Mouse (Mus musculus): ENCODE measurements around the gene Rock2. TPM values are rescaled to one million over a fixed set of nuclear protein-coding genes. Genes with fewer than 3 reads are reported as not detected.
A peak's percentile ranks its signal among the peaks of the same experiment; 100 is the strongest.

Rock2 gene
- polyA plus RNA-seq, 1 experiment from 2014 or later, result 15.7 TPM

GRCm38 (mm10) chr12:16893656-16894395, 869 bp upstream of the Rock2 start:
- peak overlapping the region; percentile 86 for H3K4me2 ChIP-seq (replicated peaks)
- peak overlapping the region; percentile 94 for H3K9ac ChIP-seq (replicated peaks)
- H3K36me3 ChIP-seq, result no peaks in the 10 kb centered on the region
- no peaks in the 10 kb centered on the region for H3K9me3 ChIP-seq
- H3K27me3 ChIP-seq, result no peaks in the 10 kb centered on the region
- peaks cover 32% of the 10 kb centered on the region for H3K4me1 ChIP-seq (replicated peaks)
- H3K27ac ChIP-seq, result peak overlapping the region; percentile 95
- 5% methylated on average over 18 of the region's 18 CpGs for WGBS
- ATAC-seq, result no peak
- peak overlapping the region; percentile 92 for H3K4me3 ChIP-seq (replicated peaks)

- Histone ChIP-seq H3K4me1 (replicated peaks) (peaks cover 32% of the 10 kb centered on the region), H3K4me3 (replicated peaks) (peak overlapping the region; percentile 92), H3K27me3 (no peaks in the 10 kb centered on the region), H3K4me2 (replicated peaks) (peak overlapping the region; percentile 86), H3K9me3 (no peaks in the 10 kb centered on the region), H3K27ac (peak overlapping the region; percentile 95), H3K9ac (replicated peaks) (peak overlapping the region; percentile 94), H3K36me3 (no peaks in the 10 kb centered on the region)
- under 1% methylated on average over 41 of the region's 41 CpGs for WGBS
- ATAC-seq, result peak; percentile 81
Observed at GRCm38 (mm10) chr12:16895221-16895928, 680 bp downstream of the Rock2 start.

GRCm38 (mm10) chr12:16896073-16896789, 1.5 kb downstream of the Rock2 start:
- Histone ChIP-seq H3K9me3 (no peaks in the 10 kb centered on the region), H3K36me3 (no peaks in the 10 kb centered on the region), H3K9ac (replicated peaks) (peak overlapping the region; percentile 94), H3K4me2 (replicated peaks) (peak overlapping the region; percentile 86), H3K27ac (no peak overlapping the region), H3K4me3 (replicated peaks) (peak overlapping the region; percentile 92), H3K27me3 (no peaks in the 10 kb centered on the region), H3K4me1 (replicated peaks) (peaks cover 37% of the 10 kb centered on the region)
- no peak for ATAC-seq
- WGBS, result 20% methylated on average over 8 of the region's 8 CpGs

GRCm38 (mm10) chr12:16897225-16897624, 2.5 kb downstream of the Rock2 start:
- peak overlapping the region; percentile 86 for H3K4me2 ChIP-seq (replicated peaks)
- no peaks in the 10 kb centered on the region for H3K27me3 ChIP-seq
- no peak for ATAC-seq
- H3K4me3 ChIP-seq (replicated peaks), result peak overlapping the region; percentile 3; the same call in 1 of the 2 replicates
- no peaks in the 10 kb centered on the region for H3K36me3 ChIP-seq
- H3K9ac ChIP-seq (replicated peaks), result no peak overlapping the region
- H3K27ac ChIP-seq, result no peak overlapping the region
- whole genome bisulfite sequencing, result 82% methylated on average over 2 of the region's 2 CpGs
- peaks cover 37% of the 10 kb centered on the region for H3K4me1 ChIP-seq (replicated peaks)
- H3K9me3 ChIP-seq, result no peaks in the 10 kb centered on the region

GRCm38 (mm10) chr12:16898221-16898620, 3.5 kb downstream of the Rock2 start:
- ATAC-seq, result no peak
- Histone ChIP-seq H3K4me3 (replicated peaks) (no peak overlapping the region), H3K9ac (replicated peaks) (no peak overlapping the region; the same call in 1 of the 2 replicates), H3K9me3 (no peaks in the 10 kb centered on the region), H3K27ac (no peak overlapping the region), H3K36me3 (no peaks in the 10 kb centered on the region), H3K4me1 (replicated peaks) (peaks cover 37% of the 10 kb centered on the region), H3K27me3 (no peaks in the 10 kb centered on the region), H3K4me2 (replicated peaks) (no peak overlapping the region)
- 63% methylated on average over 2 of the region's 2 CpGs for WGBS

GRCm38 (mm10) chr12:16898790-16899189, 4.1 kb downstream of the Rock2 start:
- Histone ChIP-seq H3K9ac (replicated peaks) (no peak overlapping the region), H3K36me3 (no peaks in the 10 kb centered on the region), H3K4me2 (replicated peaks) (no peak overlapping the region), H3K4me3 (replicated peaks) (no peak overlapping the region), H3K9me3 (no peaks in the 10 kb centered on the region), H3K27me3 (no peaks in the 10 kb centered on the region), H3K27ac (no peak overlapping the region), H3K4me1 (replicated peaks) (peaks cover 34% of the 10 kb centered on the region)
- no peak for ATAC-seq

- Histone ChIP-seq H3K4me1 (replicated peaks) (peaks cover 29% of the 10 kb centered on the region), H3K27ac (no peak overlapping the region; the same call in 1 of the 2 replicates), H3K4me3 (replicated peaks) (no peak overlapping the region), H3K4me2 (replicated peaks) (no peak overlapping the region), H3K27me3 (no peaks in the 10 kb centered on the region), H3K9me3 (no peaks in the 10 kb centered on the region), H3K36me3 (no peaks in the 10 kb centered on the region), H3K9ac (replicated peaks) (no peak overlapping the region)
- 63% methylated on average over 3 of the region's 3 CpGs for whole genome bisulfite sequencing
- ATAC-seq, result no peak
Observed at GRCm38 (mm10) chr12:16900625-16901222, 6.0 kb downstream of the Rock2 start.

GRCm38 (mm10) chr12:16903949-16904635, 9.4 kb downstream of the Rock2 start:
- no peak overlapping the region for H3K9ac ChIP-seq (replicated peaks)
- H3K9me3 ChIP-seq, result no peaks in the 10 kb centered on the region
- no peak overlapping the region for H3K4me2 ChIP-seq (replicated peaks)
- no peak for ATAC-seq
- H3K36me3 ChIP-seq, result no peaks in the 10 kb centered on the region
- H3K27ac ChIP-seq, result no peak overlapping the region
- WGBS, result 91% methylated on average over 2 of the region's 2 CpGs
- H3K27me3 ChIP-seq, result no peaks in the 10 kb centered on the region
- H3K4me3 ChIP-seq (replicated peaks), result no peak overlapping the region
- H3K4me1 ChIP-seq (replicated peaks), result peaks cover 5% of the 10 kb centered on the region; the same call in 1 of the 2 replicates

GRCm38 (mm10) chr12:16907282-16907846, 12.7 kb downstream of the Rock2 start:
- no peak overlapping the region for H3K4me2 ChIP-seq (replicated peaks)
- H3K4me3 ChIP-seq (replicated peaks), result no peak overlapping the region
- H3K36me3 ChIP-seq, result no peaks in the 10 kb centered on the region
- H3K27me3 ChIP-seq, result no peaks in the 10 kb centered on the region
- WGBS, result 97% methylated on average over 1 of the region's 1 CpGs
- H3K9ac ChIP-seq (replicated peaks), result no peak overlapping the region
- H3K4me1 ChIP-seq (replicated peaks), result peaks cover 8% of the 10 kb centered on the region; the same call in 1 of the 2 replicates
- H3K9me3 ChIP-seq, result no peaks in the 10 kb centered on the region
- H3K27ac ChIP-seq, result no peak overlapping the region
- no peak for ATAC-seq

GRCm38 (mm10) chr12:16907953-16908648, 13.4 kb downstream of the Rock2 start:
- Histone ChIP-seq H3K27ac (no peak overlapping the region), H3K4me1 (replicated peaks) (peaks cover 8% of the 10 kb centered on the region; the same call in 1 of the 2 replicates), H3K36me3 (no peaks in the 10 kb centered on the region), H3K4me2 (replicated peaks) (no peak overlapping the region), H3K27me3 (no peaks in the 10 kb centered on the region), H3K9ac (replicated peaks) (no peak overlapping the region), H3K4me3 (replicated peaks) (no peak overlapping the region), H3K9me3 (no peaks in the 10 kb centered on the region)
- WGBS, result 97% methylated on average over 1 of the region's 1 CpGs
- no peak for ATAC-seq

Data from midbrain, embryonic 13.5 days (tissue).